Comparison of ENCODE assay signal across 16 mouse cellular contexts in the genomic region with DNA sequence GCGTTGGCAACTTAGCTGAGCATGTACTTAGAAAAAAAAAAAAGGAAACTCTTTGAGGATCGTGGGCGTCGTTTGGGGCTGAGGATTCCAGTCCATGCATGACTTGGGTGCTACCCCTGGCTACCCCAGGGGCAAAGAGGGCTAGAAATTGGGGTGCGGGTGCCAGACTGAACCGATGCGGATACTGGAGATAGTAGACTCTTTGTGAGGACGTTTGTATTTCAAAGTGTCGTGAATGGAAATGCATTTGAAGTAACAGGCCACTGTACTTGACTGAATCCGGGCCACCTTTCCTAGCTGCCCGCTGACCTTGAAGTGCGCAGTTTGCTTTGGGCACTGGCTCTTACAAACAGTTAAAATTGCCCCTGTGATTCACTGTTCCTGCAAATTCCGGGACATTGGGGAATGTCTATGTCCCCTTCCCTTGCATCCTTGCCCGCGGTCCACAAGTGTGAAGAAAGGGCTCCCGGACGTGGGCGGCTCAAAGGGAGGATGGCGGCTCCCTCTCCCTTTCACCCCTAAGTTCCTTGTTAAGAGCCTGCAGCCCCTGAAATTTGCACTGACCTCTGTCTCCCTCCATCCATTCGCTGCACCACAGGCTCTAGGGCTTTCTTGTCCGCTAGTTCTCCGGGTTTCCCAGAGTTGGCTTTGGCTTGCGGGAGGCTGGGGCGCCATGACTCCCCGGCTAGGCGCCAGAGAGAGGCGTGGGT. TPM values are rescaled to one million over a fixed set of nuclear protein-coding genes. Genes with fewer than 3 reads are reported as not detected.
DNase-seq lines count a peak whose midpoint lies in the region; ATAC-seq lines count a peak whose summit lies in the region.
"Had no signal": no experiment of that assay in that cellular context is flagged by ENCODE, and none has a peak within 500 bp of the region (broad histone marks: within the 10 kb centered on the region; RNA-seq: fewer than 3 reads in every experiment).

No protein-coding gene starts in this region.

- no peak for ATAC-seq in midbrain, embryonic 11.5 days (ENCODE audit: low FRiP score)
- ATAC-seq in midbrain, embryonic 15.5 days (replicated peaks) = no peak
- ATAC-seq: activated CD4-positive, CD25-positive, alpha-beta regulatory T cell, adult 4 months had no signal

- H3K36me3 ChIP-seq in midbrain, embryonic 11.5 days (ENCODE audit: control insufficient read depth, insufficient read depth, low read length) = no peaks in the 10 kb centered on the region
- no peaks in the 10 kb centered on the region for H3K36me3 ChIP-seq in midbrain, embryonic 15.5 days (replicated peaks)
- H3K36me3 ChIP-seq: heart, embryonic 12.5 days; lung, embryonic 15.5 days had no signal

- peaks cover 6% of the 10 kb centered on the region for H3K4me1 ChIP-seq in midbrain, embryonic 11.5 days (ENCODE audit: control insufficient read depth, insufficient read depth, low read length)
- peaks cover 7% of the 10 kb centered on the region; the same call in 1 of the 2 replicates for H3K4me1 ChIP-seq in midbrain, embryonic 15.5 days

- H3K27me3 ChIP-seq in midbrain, embryonic 11.5 days (ENCODE audit: control insufficient read depth, insufficient read depth, low read length) = peaks cover 94% of the 10 kb centered on the region
- H3K27me3 ChIP-seq in midbrain, embryonic 15.5 days (replicated peaks) = peaks cover 87% of the 10 kb centered on the region

- no peak overlapping the region for H3K4me3 ChIP-seq in midbrain, embryonic 11.5 days (ENCODE audit: low read depth, low read length)
- H3K4me3 ChIP-seq in midbrain, embryonic 15.5 days = no peak overlapping the region
- H3K4me3 ChIP-seq: heart, embryonic 12.5 days; lung, embryonic 15.5 days; megakaryocyte, embryonic 14.5 days had no signal

- DNase-seq in heart, adult 11 months = peak; percentile 79
- no peak for DNase-seq in heart, adult 8-10 months (ENCODE audit: low spot score)
- DNase-seq in midbrain, embryonic 11.5 days (ENCODE audit: low spot score, missing footprints) = peak; percentile 95
- peak; percentile 45 to 72 for DNase-seq in kidney, postnatal 4 days
- no peak for DNase-seq in lung, adult 18-20 months
- DNase-seq in lung, postnatal 4 days = no peak
- DNase-seq in urinary bladder, adult 18-20 months (ENCODE audit: low spot score in 2 of 2) = no peak

- no peaks in the 10 kb centered on the region for H3K9me3 ChIP-seq in midbrain, embryonic 11.5 days (ENCODE audit: control insufficient read depth, low read length)
- H3K9me3 ChIP-seq in midbrain, embryonic 15.5 days = no peaks in the 10 kb centered on the region
- H3K9me3 ChIP-seq: heart, embryonic 12.5 days; lung, embryonic 15.5 days had no signal

- H3K4me2 ChIP-seq in midbrain, embryonic 11.5 days = no peak overlapping the region
- no peak overlapping the region for H3K4me2 ChIP-seq in midbrain, embryonic 15.5 days
- H3K4me2 ChIP-seq: heart, embryonic 12.5 days; hindbrain, embryonic 14.5 days; lung, embryonic 15.5 days had no signal

- H3K9ac ChIP-seq in midbrain, embryonic 11.5 days (ENCODE audit: low read length) = no peak overlapping the region
- no peak overlapping the region for H3K9ac ChIP-seq in midbrain, embryonic 15.5 days
- H3K9ac ChIP-seq: heart, embryonic 12.5 days; hindbrain, embryonic 14.5 days; lung, embryonic 15.5 days had no signal

- WGBS in midbrain, embryonic 11.5 days = 1% methylated on average over 27 of the region's 27 CpGs
- 1% methylated on average over 27 of the region's 27 CpGs for WGBS in midbrain, embryonic 15.5 days

- no peak overlapping the region for H3K27ac ChIP-seq in midbrain, embryonic 11.5 days (ENCODE audit: low read depth, low read length)
- H3K27ac ChIP-seq in midbrain, embryonic 15.5 days = no peak overlapping the region
- H3K27ac ChIP-seq: hindbrain, embryonic 14.5 days; lung, embryonic 15.5 days had no signal

RNA-seq across cellular contexts. Expression of gene Hoxd10, which starts 4.6 kb away (rescaled TPM):
- total RNA-seq in heart, adult 8-10 months (2022) = under 1 TPM in 1 of 4 experiments, not detected in 3; 0.12 TPM
- not detected in 2 replicates for polyA plus RNA-seq in midbrain, embryonic 11.5 days (2014; fragmentation: Nextera tagmentation; extraction: Ambion mirVana)
- not detected in 2 replicates for polyA plus RNA-seq in midbrain, embryonic 15.5 days (2015; fragmentation: Nextera tagmentation; extraction: Ambion mirVana)
- total RNA-seq: left cerebral cortex, postnatal 36 days; MEL had no signal
- polyA plus RNA-seq: activated CD4-positive, CD25-positive, alpha-beta regulatory T cell, adult 4 months; heart, embryonic 12.5 days; hindbrain, embryonic 14.5 days had no signal

RNA-seq across cellular contexts. Expression of gene Hoxd11, which starts 7.8 kb away (rescaled TPM):
- not detected for total RNA-seq in heart, adult 8-10 months (2022)
- not detected in 2 replicates for polyA plus RNA-seq in midbrain, embryonic 11.5 days (2014; fragmentation: Nextera tagmentation; extraction: Ambion mirVana)
- not detected in 2 replicates for polyA plus RNA-seq in midbrain, embryonic 15.5 days (2015; fragmentation: Nextera tagmentation; extraction: Ambion mirVana)
- total RNA-seq: left cerebral cortex, postnatal 36 days; MEL had no signal
- polyA plus RNA-seq: activated CD4-positive, CD25-positive, alpha-beta regulatory T cell, adult 4 months; heart, embryonic 12.5 days; hindbrain, embryonic 14.5 days; lung, embryonic 15.5 days; testis, adult 2 months had no signal

RNA-seq across cellular contexts. Expression of gene Hoxd9, which starts 10.4 kb away (rescaled TPM):
- under 1 TPM; 0.22 to 0.49 (median 0.48) TPM for total RNA-seq in heart, adult 8-10 months (2022)
- not detected in 2 replicates for polyA plus RNA-seq in midbrain, embryonic 11.5 days (2014; fragmentation: Nextera tagmentation; extraction: Ambion mirVana)
- not detected in 2 replicates for polyA plus RNA-seq in midbrain, embryonic 15.5 days (2015; fragmentation: Nextera tagmentation; extraction: Ambion mirVana)
- total RNA-seq: left cerebral cortex, postnatal 36 days; MEL had no signal
- polyA plus RNA-seq: activated CD4-positive, CD25-positive, alpha-beta regulatory T cell, adult 4 months had no signal

RNA-seq across cellular contexts. Expression of gene Hoxd12, which starts 12.3 kb away (rescaled TPM):
- not detected for total RNA-seq in heart, adult 8-10 months (2022)
- polyA plus RNA-seq in midbrain, embryonic 11.5 days (2014; fragmentation: Nextera tagmentation; extraction: Ambion mirVana) = not detected in 2 replicates
- not detected in 2 replicates for polyA plus RNA-seq in midbrain, embryonic 15.5 days (2015; fragmentation: Nextera tagmentation; extraction: Ambion mirVana)
- total RNA-seq: left cerebral cortex, postnatal 36 days; MEL had no signal
- polyA plus RNA-seq: activated CD4-positive, CD25-positive, alpha-beta regulatory T cell, adult 4 months; hindbrain, embryonic 14.5 days; lung, embryonic 15.5 days; testis, adult 2 months had no signal

RNA-seq across cellular contexts. Expression of gene Hoxd8, which starts 17.3 kb away (rescaled TPM):
- total RNA-seq in heart, adult 8-10 months (2022) = 1 to 10 TPM in 1 of 4 experiments, under 1 TPM in 3; 0.53 to 1.5 (median 0.76) TPM
- polyA plus RNA-seq in midbrain, embryonic 11.5 days (2014; fragmentation: Nextera tagmentation; extraction: Ambion mirVana) = 0.11 TPM in 1 of 2 replicates, not detected in the other
- 0.08 and 0.10 TPM in 2 replicates for polyA plus RNA-seq in midbrain, embryonic 15.5 days (2015; fragmentation: Nextera tagmentation; extraction: Ambion mirVana)
- total RNA-seq: left cerebral cortex, postnatal 36 days had no signal
- polyA plus RNA-seq: activated CD4-positive, CD25-positive, alpha-beta regulatory T cell, adult 4 months had no signal

Comparison
In these comparisons a context has a peak if more than half of its experiments do, and no peak if none do; other contexts are left out.
1. DNase-seq: peak in heart, adult 11 months (single experiment), midbrain, embryonic 11.5 days (single experiment) and kidney, postnatal 4 days (2 of 2); none in heart, adult 8-10 months (single experiment), lung, adult 18-20 months (0 of 2), lung, postnatal 4 days (0 of 2) and urinary bladder, adult 18-20 months (0 of 2).